Mouse (Mus musculus) megakaryocyte, embryonic 14.5 days (primary cell): ENCODE results near the gene Fpgs.

Experiments used
- FLI1 ChIP-seq: IDR thresholded peaks from 2 replicates; pipeline ENCODE4 v1.6.1; 2012; ENCODE audit warnings: low read length, inconsistent platforms, mixed read lengths
- GATA1 ChIP-seq: IDR thresholded peaks from 3 replicates; pipeline ENCODE4 v1.6.1; 2012; ENCODE audit warnings: mixed read lengths, low read length, inconsistent platforms, borderline replicate concordance

- TF ChIP-seq GATA1 (no peak), FLI1 (no peak)
Measured at GRCm38 (mm10) chr2:32642813-32643212, 61.1 kb downstream of the Fpgs start.
